Mouse (Mus musculus): ENCODE measurements around the gene Krt88.

GRCm38 (mm10) chr15:101398269-101398668, 49.3 kb upstream of the Krt88 start:
- TF ChIP-seq CTCF (IDR thresholded peaks at IDR 0.05; ENCODE audit: low read depth) (no peak), EP300 (optimal IDR thresholded peaks at IDR 0.05) (no peak)
